Mouse (Mus musculus) adrenal gland, adult 2 months (tissue): ENCODE results near the gene Gadd45gip1. TPM values are rescaled to one million over a fixed set of nuclear protein-coding genes. Genes with fewer than 3 reads are reported as not detected.

Experiments
- DNase-seq: peaks from one replicate; pipeline ENCODE4 v3.0.0; 2021
- long read RNA-seq: library from polyadenylated mRNA; stranded (forward); transcript quantifications from one replicate; pipeline ENCODE4 v2.0.0, GENCODE M21; 2021
- polyA plus RNA-seq: library from polyadenylated mRNA; depleted of rRNA; stranded (reverse); fragments of >200 nt; gene quantifications from 2 replicates; pipeline ENCODE4 v1.2.3, GENCODE M21; 2012; rRNA removed
- total RNA-seq, 2 experiments: library from RNA; stranded (reverse); gene quantifications; 2 replicates each; pipeline ENCODE4 v1.2.3; 2021

The Gadd45gip1 gene
- total RNA-seq = 10 to 100 TPM; 72.6 to 74.9 TPM
- 141 and 196 TPM in 2 replicates for polyA plus RNA-seq
- long read RNA-seq, transcript Gadd45gip1-201 (2 exons, 2,494 nt) = major isoform, 92 of 210 reads
- long read RNA-seq, partial matches to known transcripts = 0 of 210 reads
- long read RNA-seq, other reads (novel, unspliced or antisense) = 118 of 210 reads

GRCm38 (mm10) chr8:84831490-84831889 is at the start of gene Gadd45gip1:
Gene Gadd45gip1 (plus strand): TSS chr8:84831522.
- DNase-seq = peak; percentile 72

- no peak for DNase-seq
Observed at GRCm38 (mm10) chr8:84781686-84782505, 49.4 kb upstream of the Gadd45gip1 start.

DNA sequence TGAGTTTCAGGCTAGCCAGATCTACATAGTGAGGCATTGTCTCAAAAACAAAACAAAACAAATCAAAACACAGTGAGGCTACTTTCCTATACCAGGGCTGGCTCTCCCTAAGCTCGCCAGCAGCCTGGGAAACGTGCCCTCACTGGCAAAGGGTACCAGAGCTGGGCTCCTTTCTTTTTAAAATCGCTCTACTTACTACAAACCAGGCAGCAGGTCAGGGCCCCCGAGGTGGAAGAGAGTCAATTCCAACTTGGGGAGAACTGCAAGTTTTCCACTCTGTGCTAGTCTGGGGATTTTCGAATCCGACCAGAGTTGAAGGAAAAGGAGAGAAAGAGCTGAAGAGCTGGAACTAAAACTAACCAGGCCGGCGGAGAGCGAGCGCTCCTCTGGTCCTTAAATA is 48.6 kb upstream of the Gadd45gip1 start:
- peak; percentile 38 for DNase-seq

DNA sequence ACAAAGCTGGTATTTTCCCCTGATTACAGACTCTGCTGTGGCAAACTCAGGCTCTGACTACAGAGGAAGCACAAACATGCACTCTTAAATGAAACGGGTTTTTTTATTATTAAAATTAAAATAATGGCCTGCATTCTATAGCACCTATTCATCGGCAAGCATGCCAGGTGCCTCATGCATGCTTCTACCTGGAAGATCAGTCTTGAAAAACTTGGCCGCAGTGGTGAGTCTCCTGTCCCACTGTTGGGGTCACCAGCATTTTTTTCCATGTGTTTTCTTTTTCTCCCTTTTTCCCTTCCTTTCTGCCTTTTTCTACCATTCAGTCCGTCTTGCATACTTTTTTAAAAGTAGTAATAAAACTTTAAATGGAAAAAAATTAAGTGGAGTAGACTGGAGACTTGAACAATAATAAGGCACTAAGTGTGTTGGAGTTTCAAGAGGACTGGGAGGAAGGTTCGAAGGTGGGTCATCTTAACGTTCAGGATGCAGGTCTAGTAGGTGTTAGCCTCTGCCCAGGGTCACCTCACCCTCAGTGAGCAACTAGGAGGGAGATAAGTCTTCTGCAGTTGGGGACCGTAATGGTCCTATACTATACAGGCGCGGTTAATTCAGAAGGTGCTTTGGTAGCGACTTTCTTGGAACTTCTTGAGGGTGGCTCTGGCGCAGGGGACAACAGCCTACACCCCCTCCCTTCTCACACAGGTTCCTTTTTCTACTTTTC is 48.0 kb upstream of the Gadd45gip1 start:
- DNase-seq = no peak

GRCm38 (mm10) chr8:84783919-84784581 is 47.3 kb upstream of the Gadd45gip1 start:
- peak; percentile 49 for DNase-seq

DNA sequence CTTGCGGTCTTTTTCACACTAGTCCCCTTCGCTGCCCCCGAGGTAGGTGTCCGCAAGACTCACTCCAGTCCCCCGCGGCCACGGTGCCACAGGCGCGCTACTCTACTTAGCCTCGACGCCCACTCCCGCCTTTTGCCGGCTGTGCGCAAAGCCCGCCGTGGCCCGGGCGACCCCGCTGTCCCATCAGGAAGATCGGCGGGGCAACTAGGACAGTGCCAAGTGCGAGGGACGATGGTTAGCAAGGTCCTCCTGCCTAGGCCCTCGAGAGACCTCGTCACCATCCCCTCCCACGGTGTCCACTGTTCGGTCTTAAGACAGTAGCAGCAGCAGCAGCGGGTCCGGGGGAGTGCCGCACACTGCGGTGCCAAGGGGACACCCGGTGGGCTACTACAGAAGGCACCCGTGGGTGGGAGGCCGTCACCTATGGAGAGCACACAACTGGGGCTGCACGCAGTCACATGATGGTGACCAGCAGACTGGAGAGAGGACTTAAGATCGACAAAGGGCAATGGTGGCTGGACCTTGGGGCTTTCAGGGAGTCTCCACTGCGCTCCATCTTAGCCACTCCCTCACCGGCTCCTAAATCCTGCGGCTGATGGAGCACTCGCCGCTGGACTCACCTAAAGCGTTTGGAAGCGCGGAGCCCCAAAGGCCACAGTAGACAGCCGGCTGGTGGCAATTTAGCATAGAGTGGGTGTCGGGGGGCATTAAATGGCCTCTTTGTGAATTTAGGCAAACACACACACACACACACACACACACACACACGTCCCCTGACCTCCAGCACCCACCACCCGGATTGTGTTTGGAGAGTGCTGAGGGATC is 46.4 kb upstream of the Gadd45gip1 start:
- DNase-seq = no peak

GRCm38 (mm10) chr8:84785506-84785755 is 45.9 kb upstream of the Gadd45gip1 start:
- no peak for DNase-seq

DNA sequence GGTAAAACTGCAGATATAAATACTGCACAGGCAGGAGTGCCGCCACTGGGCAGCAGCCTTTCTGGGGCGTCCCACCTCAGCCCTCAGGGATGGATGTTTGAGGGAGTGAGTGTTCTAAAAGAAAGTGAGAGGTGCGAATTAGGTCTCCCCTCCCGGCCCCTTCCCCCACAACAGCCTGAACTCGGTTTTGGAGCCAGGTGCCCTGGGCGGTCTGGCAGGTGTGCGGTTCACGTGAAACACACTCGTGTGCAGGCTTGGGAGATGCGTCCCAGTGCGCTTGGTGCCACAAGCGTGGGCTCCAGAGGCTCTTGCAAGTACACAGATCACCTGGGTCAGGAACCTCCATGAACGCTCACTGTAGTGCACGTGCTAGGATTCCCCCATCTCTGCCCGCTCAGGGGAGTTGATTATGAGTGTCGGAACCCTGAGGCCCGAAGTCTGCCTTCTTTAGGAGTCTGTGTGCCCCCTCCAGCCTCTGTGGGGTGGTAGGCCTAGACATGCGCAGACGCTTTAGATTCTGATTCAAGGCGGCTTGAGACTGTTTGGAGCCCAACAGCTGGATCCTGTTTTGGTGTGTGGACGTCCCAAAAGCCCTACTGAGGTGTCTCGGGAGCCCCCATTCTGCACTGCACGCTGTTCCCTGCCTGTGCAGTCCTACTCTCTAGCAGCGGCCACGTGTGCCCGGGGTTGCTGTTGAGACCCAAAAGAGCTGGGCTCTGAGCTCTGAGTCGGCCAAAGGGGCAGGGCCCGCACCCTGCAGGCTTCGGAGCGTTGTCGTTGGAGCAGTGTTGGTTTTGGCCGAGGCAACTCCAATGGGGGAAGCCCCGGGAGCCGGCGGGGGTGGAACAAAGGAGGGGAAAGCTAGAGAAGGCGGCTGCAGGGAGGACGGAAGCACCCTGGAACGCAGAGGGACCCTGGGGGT is 45.3 kb upstream of the Gadd45gip1 start:
- peak; percentile 54 for DNase-seq

- no peak for DNase-seq
Observed at GRCm38 (mm10) chr8:84786801-84787467, 44.4 kb upstream of the Gadd45gip1 start.

GRCm38 (mm10) chr8:84787523-84788302 is 43.6 kb upstream of the Gadd45gip1 start:
- no peak for DNase-seq

- peak; percentile 61 for DNase-seq
Observed at GRCm38 (mm10) chr8:84788896-84789295, 42.4 kb upstream of the Gadd45gip1 start.

DNA sequence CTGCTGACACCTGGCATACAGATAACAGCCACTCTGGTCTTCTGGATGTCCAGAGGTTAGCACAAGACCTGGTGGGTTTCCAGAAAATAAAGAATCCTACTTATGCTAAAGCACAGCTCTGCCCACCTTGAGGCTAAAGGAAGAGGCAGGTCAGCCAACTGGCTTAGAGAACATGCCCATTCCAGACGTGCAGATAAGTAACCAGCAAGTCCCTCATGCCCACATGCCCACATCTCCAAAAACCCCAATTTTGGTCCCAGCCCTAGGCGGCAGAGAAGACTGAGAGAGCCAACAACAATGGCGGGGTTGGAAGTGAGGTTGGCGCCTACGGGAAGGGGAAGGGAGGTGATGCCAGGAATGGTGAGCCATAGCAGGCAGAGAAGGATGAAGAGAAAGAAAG is 42.0 kb upstream of the Gadd45gip1 start:
- no peak for DNase-seq

GRCm38 (mm10) chr8:84789855-84790486 is 41.4 kb upstream of the Gadd45gip1 start:
- DNase-seq = peak; percentile 47

DNA sequence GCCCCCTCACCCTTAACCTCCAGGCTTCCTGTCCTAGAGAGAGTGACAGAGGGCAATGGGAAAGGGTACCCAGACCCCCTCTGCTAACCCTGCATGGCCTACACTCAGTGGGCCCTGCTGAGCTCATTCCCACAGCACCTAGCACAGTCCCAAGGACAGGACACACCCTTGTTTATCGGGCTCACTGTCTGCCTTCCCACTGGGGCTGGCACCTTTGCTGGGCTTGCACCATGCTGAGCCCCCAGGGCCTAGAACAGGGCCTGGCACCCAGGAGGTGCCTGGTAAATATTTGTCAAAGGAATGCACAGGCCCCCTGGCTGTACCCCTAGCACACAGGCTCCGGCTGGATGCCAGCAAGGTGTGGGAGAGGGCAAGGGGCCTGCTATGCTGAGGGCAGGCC is 40.8 kb upstream of the Gadd45gip1 start:
- DNase-seq = no peak

DNA sequence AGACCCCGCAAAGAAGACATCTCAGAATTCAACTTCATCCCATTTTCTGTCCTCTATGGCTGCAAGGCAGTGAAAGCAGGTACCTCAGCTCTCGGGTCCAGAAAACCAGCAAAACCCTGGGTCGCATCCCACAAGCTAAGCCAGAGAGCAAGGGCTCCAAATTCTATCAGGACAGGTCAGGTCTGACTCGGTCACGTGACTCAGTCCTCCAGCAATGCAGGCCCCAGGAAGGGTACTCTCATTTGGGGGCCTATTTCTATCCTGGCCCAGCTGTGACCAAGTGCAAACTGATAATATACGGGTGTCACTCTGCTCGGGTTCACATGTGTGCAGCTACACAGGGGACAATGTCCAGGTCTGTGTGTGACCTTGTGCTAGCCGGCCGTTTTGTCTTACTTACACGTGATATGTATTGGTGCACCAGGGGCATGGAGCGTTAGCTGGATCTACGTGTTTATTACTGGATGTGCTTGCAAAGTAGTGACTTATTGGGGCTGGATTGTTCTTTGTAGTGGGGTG is 38.8 kb upstream of the Gadd45gip1 start:
- no peak for DNase-seq

DNA sequence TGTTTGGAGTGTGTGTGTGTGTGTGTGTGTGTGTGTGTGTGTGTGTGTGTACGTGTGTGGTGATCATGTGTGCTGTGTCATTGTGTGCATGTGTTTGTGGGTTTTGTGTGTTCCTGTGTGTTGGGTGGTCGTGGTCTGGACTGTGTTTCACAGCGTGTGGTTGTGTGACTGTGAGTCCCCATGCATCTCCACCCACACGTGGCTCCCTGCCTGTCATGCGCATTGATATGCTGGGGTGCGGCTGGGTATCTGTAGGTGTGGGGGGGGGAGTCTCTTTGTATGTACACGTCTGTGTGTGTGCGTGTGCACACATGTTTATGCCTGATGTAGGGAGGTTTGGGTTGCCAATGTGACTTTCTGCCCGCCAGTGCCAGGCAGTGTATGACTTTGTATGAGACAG is 38.2 kb upstream of the Gadd45gip1 start:
- no peak for DNase-seq

GRCm38 (mm10) chr8:84793791-84794485 is 37.4 kb upstream of the Gadd45gip1 start:
- DNase-seq = no peak

DNA sequence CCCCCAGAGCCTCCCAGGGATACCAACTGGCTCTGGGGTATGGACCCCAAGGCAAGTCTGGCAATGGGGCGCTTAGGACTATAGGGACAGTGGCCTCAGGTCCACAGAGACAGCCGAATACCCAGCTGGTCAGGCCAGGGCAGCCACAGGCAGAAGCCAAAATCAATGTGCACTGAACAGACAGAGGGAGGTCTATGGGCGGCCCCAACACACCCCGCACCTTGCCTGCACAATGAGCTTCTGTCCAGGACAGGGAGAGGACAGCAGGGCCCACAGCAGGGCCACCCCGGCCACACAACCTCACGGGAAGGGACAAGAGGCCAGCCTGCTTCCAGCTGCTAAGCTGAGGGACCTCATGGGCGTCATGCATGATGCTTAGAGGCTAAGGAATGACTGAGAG is 36.8 kb upstream of the Gadd45gip1 start:
- DNase-seq = no peak
